Mouse (Mus musculus) spleen, embryonic (tissue): ENCODE results near the gene Sult1d1.
"Not testable (repeated sequence)": the region's sequence is repeated elsewhere in the genome, so short reads cannot be mapped to it uniquely, and the experiment has no call there.

Experiments
- CTCF ChIA-PET: fragments of 350-600 bp; sonication (Branson Sonifier 250); formaldehyde crosslinking; loops from one replicate; lab custom pipeline; 2022; lab: Charles Lee

The Sult1d1 gene

GRCm38 (mm10) chr5:87568845-87569244 is at the start of gene Sult1d1:
Sult1d1 (minus strand) TSS chr5:87569027.
- CTCF ChIA-PET = no interaction called here

- CTCF ChIA-PET = no interaction called here
These were observed 46.2 kb upstream of the Sult1d1 start for GRCm38 (mm10) chr5:87615128-87615390.

- CTCF ChIA-PET = no interaction called here
These were observed 45.7 kb upstream of the Sult1d1 start for GRCm38 (mm10) chr5:87614364-87615127.

GRCm38 (mm10) chr5:87601018-87601417 is 32.2 kb upstream of the Sult1d1 start:
- CTCF ChIA-PET = no interaction called here

- CTCF ChIA-PET = no interaction called here
These were observed 29.1 kb upstream of the Sult1d1 start for GRCm38 (mm10) chr5:87597891-87598290.

- CTCF ChIA-PET = no interaction called here
These were observed 22.7 kb upstream of the Sult1d1 start, which contains the start of gene Sult1e1 for GRCm38 (mm10) chr5:87591494-87591893. Sult1e1 (minus strand) TSS chr5:87591594.

- CTCF ChIA-PET = no interaction called here
These were observed 21.1 kb upstream of the Sult1d1 start for GRCm38 (mm10) chr5:87589916-87590315.

- CTCF ChIA-PET = no interaction called here
These were observed 11.6 kb upstream of the Sult1d1 start for GRCm38 (mm10) chr5:87580389-87580788.

- CTCF ChIA-PET = no interaction called here
These were observed 5.3 kb upstream of the Sult1d1 start for GRCm38 (mm10) chr5:87574174-87574573.

- CTCF ChIA-PET = no interaction called here
These were observed 4.7 kb upstream of the Sult1d1 start for GRCm38 (mm10) chr5:87573490-87573889.

- CTCF ChIA-PET = no interaction called here
These were observed 4.0 kb upstream of the Sult1d1 start for GRCm38 (mm10) chr5:87572781-87573180.

GRCm38 (mm10) chr5:87567306-87567705 is 1.5 kb downstream of the Sult1d1 start:
- CTCF ChIA-PET = no interaction called here

GRCm38 (mm10) chr5:87562966-87563365 is 5.9 kb downstream of the Sult1d1 start:
- CTCF ChIA-PET = no interaction called here

GRCm38 (mm10) chr5:87562526-87562925 is 6.3 kb downstream of the Sult1d1 start:
- CTCF ChIA-PET = no interaction called here

- CTCF ChIA-PET = no interaction called here
These were observed 8.7 kb downstream of the Sult1d1 start for GRCm38 (mm10) chr5:87560145-87560544.

GRCm38 (mm10) chr5:87550935-87551334 is 17.9 kb downstream of the Sult1d1 start:
- CTCF ChIA-PET = no interaction called here

GRCm38 (mm10) chr5:87538111-87538510 is 30.7 kb downstream of the Sult1d1 start, which contains the start of gene Sult1b1:
Sult1b1 (minus strand) TSS chr5:87538195.
- CTCF ChIA-PET = no interaction called here

GRCm38 (mm10) chr5:87535994-87536644 is 32.7 kb downstream of the Sult1d1 start:
- CTCF ChIA-PET = no interaction called here

- CTCF ChIA-PET = no interaction called here
These were observed 36.5 kb downstream of the Sult1d1 start for GRCm38 (mm10) chr5:87532288-87532687.

- CTCF ChIA-PET = not testable (repeated sequence)
These were observed 45.3 kb downstream of the Sult1d1 start for GRCm38 (mm10) chr5:87523561-87523960.

- CTCF ChIA-PET = no interaction called here
These were observed 62.9 kb downstream of the Sult1d1 start for GRCm38 (mm10) chr5:87505776-87506458.
